Mouse (Mus musculus) intestine, embryonic 16.5 days (tissue): Measurements from ENCODE around the gene Abr. TPM values are rescaled to one million over a fixed set of nuclear protein-coding genes. Genes with fewer than 3 reads are reported as not detected.
A peak's percentile ranks its signal among the peaks of the same experiment; 100 is the strongest.

Source experiments
- ATAC-seq: fragments of 200-750 bp; cut with Nextera tagmentation; 2 replicates; pipeline ENCODE4 v1.8.0; 2017; ENCODE audit warnings: moderate TSS enrichment, moderate library complexity
- H3K27ac ChIP-seq: fragments of 300-500 bp; sonication (generic); 2 replicates; pipeline ENCODE4 v1.5.1; 2014; ENCODE audit warnings: mild to moderate bottlenecking, low read length
- H3K27me3 ChIP-seq: fragments of 300-500 bp; sonication (generic); replicated peaks from 2 replicates; pipeline ENCODE4 v1.6.1; 2014; ENCODE audit warnings: low read length, control low read depth, mixed read lengths; ENCODE audit not compliant: control insufficient read depth, insufficient read depth
- H3K36me3 ChIP-seq: fragments of 300-500 bp; sonication (generic); 2 replicates; pipeline ENCODE4 v1.6.1; 2014; ENCODE audit warnings: low read length, control low read depth; ENCODE audit not compliant: control insufficient read depth, insufficient read depth
- H3K4me1 ChIP-seq: fragments of 300-500 bp; sonication (generic); 2 replicates; pipeline ENCODE4 v1.6.1; 2014; ENCODE audit warnings: low read length, control low read depth, mixed read lengths; ENCODE audit not compliant: control insufficient read depth, insufficient read depth
- H3K4me2 ChIP-seq: fragments of 300-500 bp; sonication (generic); 2 replicates; pipeline ENCODE4 v1.6.1; 2014; ENCODE audit warnings: low read depth, low read length, control low read depth
- H3K4me3 ChIP-seq: fragments of 300-500 bp; sonication (generic); 2 replicates; pipeline ENCODE4 v1.5.1; 2014; ENCODE audit warnings: mild to moderate bottlenecking, low read length
- H3K9ac ChIP-seq: fragments of 300-500 bp; sonication (generic); 2 replicates; pipeline ENCODE4 v1.6.1; 2014; ENCODE audit warnings: low read depth, low read length
- H3K9me3 ChIP-seq: fragments of 300-500 bp; sonication (generic); 2 replicates; pipeline ENCODE4 v1.6.1; 2016; ENCODE audit warnings: low read length, control low read depth; ENCODE audit not compliant: control insufficient read depth
- WGBS: fragments of 180-500 bp; shearing (Covaris S2); extraction: QIAGEN DNeasy Blood & Tissue Kit; methylation state at CpG from one replicate; pipeline ENCODE4 v1.1.7; 2014; 5-methylcytosine and 5-hydroxymethylcytosine counted together
- polyA plus RNA-seq: library from polyadenylated mRNA; unstranded; fragments of >200 nt; fragmentation: Nextera tagmentation; extraction: Ambion mirVana; gene quantifications from 2 replicates; pipeline ENCODE4 v1.2.1, GENCODE M21; 2015

The Abr gene
- polyA plus RNA-seq, 1 experiment from 2014 or later = 29.5 TPM

DNA sequence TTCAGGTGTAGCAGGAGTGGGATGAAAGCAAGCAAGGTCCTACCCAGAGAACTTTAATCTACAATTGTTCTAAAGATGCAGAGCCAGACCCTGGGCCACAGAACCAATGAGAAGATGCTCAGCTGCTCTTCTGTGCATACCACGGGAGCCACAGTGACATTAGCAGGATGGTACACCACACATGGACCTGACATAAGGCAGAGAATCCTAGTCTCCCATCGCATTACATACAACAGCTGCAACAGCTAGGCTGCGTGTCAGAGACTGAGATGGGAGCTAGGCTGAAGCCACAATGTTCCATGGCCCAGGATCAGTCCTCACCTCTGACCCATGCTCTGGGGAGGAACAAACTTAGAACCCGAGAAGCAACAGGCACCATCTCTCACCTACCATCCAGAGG, 104.0 kb downstream of the Abr start:
- no peaks in the 10 kb centered on the region for H3K9me3 ChIP-seq
- no peak for ATAC-seq
- H3K9ac ChIP-seq = no peak overlapping the region
- H3K27me3 ChIP-seq = no peaks in the 10 kb centered on the region
- 0 out of 2 replicates have a peak, but pooled peaks cover 3% of the 10 kb centered on the region for H3K4me1 ChIP-seq
- H3K36me3 ChIP-seq = no peaks in the 10 kb centered on the region
- no peak overlapping the region for H3K4me2 ChIP-seq
- 86% methylated on average over 4 of the region's 4 CpGs for WGBS
- no peak overlapping the region for H3K27ac ChIP-seq
- H3K4me3 ChIP-seq = no peak overlapping the region

DNA sequence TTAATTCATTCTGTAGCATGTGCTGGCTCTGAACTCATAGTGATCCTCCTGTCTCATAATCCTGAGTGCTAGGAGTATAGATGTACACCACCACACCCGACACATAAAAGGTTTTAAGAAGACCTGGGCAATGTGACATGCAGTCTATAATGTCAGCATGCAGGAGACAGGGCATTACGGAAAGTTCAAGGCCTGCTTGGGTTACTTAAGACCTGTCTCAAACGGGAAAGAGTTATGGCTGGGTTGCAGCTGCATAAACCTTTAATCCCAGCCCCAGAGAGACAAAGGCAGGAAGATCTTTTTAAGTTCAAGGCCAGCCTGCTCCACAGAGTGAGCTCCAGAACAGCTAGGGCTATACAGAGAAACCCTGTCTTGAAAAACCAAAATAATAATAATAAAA, 105.2 kb downstream of the Abr start:
- Histone ChIP-seq H3K9ac (no peak overlapping the region), H3K27ac (no peak overlapping the region), H3K27me3 (no peaks in the 10 kb centered on the region), H3K4me1 (0 out of 2 replicates have a peak, but pooled peaks cover 3% of the 10 kb centered on the region), H3K9me3 (no peaks in the 10 kb centered on the region), H3K4me3 (no peak overlapping the region), H3K4me2 (no peak overlapping the region), H3K36me3 (no peaks in the 10 kb centered on the region)
- no peak for ATAC-seq
- 64% methylated on average over 3 of the region's 3 CpGs for WGBS

DNA sequence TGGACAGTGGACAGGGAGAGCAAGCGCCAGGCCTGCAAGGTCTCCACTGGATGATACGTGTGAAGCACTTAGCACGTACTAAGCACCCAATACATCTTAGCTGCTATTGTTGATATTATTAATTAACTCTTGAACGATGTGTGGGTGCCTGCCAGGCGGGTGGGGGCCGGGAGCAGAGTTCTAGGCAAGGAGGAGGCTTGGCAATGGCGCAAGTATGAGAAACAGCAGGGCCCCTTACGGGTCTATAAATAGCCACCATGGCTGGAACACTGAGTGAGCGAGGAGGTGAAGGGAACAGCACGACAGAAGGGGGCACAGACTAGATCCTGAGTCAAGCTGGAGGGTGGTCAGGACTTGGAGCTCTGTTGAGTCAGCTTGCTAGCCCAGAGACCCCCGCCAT, 107.0 kb downstream of the Abr start:
- Histone ChIP-seq H3K36me3 (no peaks in the 10 kb centered on the region), H3K4me1 (0 out of 2 replicates have a peak, but pooled peaks cover 3% of the 10 kb centered on the region), H3K27ac (no peak overlapping the region), H3K4me3 (no peak overlapping the region), H3K9me3 (no peaks in the 10 kb centered on the region), H3K9ac (no peak overlapping the region), H3K27me3 (no peaks in the 10 kb centered on the region), H3K4me2 (no peak overlapping the region)
- 59% methylated on average over 11 of the region's 11 CpGs for WGBS
- ATAC-seq = peak; percentile 46

DNA sequence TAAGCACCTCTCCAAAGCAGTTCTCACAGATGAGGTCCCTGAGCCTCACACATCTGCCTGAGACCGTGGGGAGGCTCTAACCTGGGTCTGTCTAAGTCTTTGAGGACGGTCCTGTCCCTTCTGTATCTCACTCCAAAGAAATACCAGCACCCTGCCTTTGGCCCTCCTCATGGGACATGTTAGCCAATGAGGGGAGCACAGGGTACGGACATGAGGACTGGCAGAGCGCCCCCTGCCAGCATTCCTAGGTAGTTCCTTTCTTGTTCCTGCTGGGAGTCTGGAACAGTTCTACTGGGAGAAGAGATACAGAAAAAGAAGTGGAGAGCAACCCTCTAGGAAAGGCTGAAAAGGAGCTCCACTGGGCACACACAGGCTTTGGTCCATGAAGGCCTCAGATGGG, 111.1 kb downstream of the Abr start:
- no peak overlapping the region for H3K27ac ChIP-seq
- H3K4me1 ChIP-seq = 0 out of 2 replicates have a peak, but pooled peaks cover 3% of the 10 kb centered on the region
- H3K9ac ChIP-seq = no peak overlapping the region
- ATAC-seq = no peak
- H3K27me3 ChIP-seq = no peaks in the 10 kb centered on the region
- H3K9me3 ChIP-seq = no peaks in the 10 kb centered on the region
- no peaks in the 10 kb centered on the region for H3K36me3 ChIP-seq
- H3K4me2 ChIP-seq = no peak overlapping the region
- WGBS = 62% methylated on average over 4 of the region's 4 CpGs
- no peak overlapping the region for H3K4me3 ChIP-seq

DNA sequence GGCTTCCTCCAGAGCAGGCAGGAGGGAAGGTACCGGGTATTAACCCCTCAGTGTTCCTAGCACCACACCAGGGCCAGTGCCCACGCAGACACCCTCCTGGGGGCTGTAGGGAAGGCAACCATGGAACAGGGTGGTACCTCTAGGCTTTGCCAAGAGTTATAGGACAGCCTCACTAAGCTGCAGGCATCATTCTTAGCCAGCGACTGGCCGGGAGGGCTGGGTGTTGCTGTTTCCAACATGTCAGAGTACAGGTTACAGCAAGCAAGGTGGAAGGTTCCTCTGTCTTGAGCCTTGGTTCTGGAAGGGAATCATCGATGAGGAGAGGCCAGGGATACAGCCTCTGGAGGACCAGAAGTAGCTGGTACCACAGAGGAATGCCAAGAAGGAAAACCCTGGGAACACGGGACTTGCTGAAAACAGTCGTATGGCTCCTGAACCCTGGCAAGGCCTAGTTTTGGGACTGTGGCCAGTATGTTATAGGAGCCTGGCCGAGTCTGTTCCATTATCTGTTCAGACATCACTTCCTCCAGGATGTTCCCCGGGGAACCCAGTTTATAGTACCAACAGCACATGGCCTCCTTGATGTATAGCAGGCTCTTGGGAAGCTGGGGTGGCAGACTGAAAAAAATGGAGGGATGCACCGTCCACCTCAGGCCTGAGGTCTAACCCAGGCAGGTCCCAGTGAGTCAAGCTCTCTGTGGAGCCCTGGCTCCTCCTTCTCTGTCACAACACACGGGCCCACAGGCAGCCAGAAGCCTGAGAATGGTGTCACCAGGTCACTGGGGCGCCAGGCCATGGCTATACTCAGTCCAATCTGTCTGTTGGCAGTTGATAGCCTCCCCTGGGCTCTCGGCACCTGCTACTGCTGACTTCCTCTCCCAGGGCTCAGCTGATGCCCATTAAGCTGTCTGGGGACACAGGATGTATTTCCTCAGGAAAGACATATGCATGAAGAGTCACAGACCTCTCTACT, 112.1 kb downstream of the Abr start:
- H3K4me1 ChIP-seq = 0 out of 2 replicates have a peak, but pooled peaks cover 2% of the 10 kb centered on the region
- no peak overlapping the region for H3K27ac ChIP-seq
- H3K9ac ChIP-seq = no peak overlapping the region
- H3K9me3 ChIP-seq = no peaks in the 10 kb centered on the region
- no peak overlapping the region for H3K4me2 ChIP-seq
- 69% methylated on average over 13 of the region's 13 CpGs for WGBS
- H3K27me3 ChIP-seq = no peaks in the 10 kb centered on the region
- H3K36me3 ChIP-seq = no peaks in the 10 kb centered on the region
- peak; percentile 39; the same call in 1 of the 2 replicates for ATAC-seq
- H3K4me3 ChIP-seq = no peak overlapping the region

DNA sequence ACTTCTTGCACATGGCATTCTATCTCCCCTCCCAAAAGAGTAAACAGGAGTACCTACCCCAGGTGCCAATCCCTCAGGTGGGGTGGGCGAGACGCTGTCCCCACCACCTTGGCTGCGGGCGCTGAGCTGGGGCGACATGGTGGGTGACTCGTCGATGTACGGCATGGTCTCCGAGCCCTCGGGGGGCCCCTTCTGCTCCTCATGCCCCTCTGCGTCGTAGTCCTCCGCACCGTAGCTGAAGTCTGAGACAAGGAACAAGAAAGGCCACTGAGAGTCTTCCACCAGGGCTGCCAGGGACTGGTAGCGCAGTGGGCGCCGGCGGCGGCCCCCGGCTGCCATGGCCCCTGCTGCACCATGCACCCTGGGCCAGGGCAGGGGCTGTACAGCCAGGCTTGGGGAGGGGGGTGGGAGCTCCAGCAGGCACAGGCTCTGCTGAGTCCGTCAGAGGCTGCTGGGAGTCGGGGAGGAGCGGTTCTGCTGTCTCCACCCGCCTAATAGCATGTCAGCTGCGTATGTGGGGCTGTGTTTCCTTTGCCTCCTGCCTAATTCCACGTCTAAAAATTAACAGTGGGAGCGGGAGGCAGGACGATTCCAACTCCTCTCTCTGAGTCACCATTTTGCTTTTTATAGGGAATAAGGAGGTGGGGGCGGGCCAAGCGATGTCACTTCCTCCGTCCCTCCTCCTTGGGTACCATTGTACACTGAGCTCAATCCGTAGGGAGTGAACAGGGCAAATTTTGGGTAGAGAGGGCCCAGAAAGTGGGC, 113.1 kb downstream of the Abr start:
- Histone ChIP-seq H3K27ac (no peak overlapping the region), H3K27me3 (no peaks in the 10 kb centered on the region), H3K4me3 (no peak overlapping the region), H3K36me3 (no peaks in the 10 kb centered on the region), H3K4me2 (no peak overlapping the region), H3K9ac (no peak overlapping the region), H3K9me3 (no peaks in the 10 kb centered on the region), H3K4me1 (peaks cover 2% of the 10 kb centered on the region; the same call in 1 of the 2 replicates)
- 87% methylated on average over 32 of the region's 32 CpGs for WGBS
- no peak for ATAC-seq

DNA sequence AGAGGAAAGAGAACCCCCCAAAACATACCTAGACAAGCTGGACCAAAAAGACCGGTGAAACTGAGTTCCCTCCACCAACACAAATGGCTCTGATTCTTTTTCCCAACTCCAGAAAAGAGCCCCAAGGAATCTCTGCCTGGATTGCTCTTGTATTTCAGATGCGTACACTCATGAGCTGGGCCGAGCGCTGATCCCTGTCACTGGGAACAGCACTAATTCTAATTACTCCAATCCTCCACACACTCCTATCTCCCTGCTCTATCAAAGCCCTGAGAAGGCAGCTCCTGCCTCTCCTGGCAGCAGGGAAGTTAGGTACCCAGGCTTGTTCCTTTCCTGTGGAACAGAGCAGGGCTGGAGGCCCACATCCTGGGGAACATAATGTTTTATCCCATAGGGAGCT, 114.0 kb downstream of the Abr start:
- WGBS = 84% methylated on average over 4 of the region's 4 CpGs
- no peak for ATAC-seq
- H3K9me3 ChIP-seq = no peaks in the 10 kb centered on the region
- H3K4me2 ChIP-seq = no peak overlapping the region
- no peaks in the 10 kb centered on the region for H3K36me3 ChIP-seq
- no peak overlapping the region for H3K9ac ChIP-seq
- no peak overlapping the region for H3K27ac ChIP-seq
- H3K4me1 ChIP-seq = peaks cover 2% of the 10 kb centered on the region; the same call in 1 of the 2 replicates
- H3K4me3 ChIP-seq = no peak overlapping the region
- no peaks in the 10 kb centered on the region for H3K27me3 ChIP-seq

DNA sequence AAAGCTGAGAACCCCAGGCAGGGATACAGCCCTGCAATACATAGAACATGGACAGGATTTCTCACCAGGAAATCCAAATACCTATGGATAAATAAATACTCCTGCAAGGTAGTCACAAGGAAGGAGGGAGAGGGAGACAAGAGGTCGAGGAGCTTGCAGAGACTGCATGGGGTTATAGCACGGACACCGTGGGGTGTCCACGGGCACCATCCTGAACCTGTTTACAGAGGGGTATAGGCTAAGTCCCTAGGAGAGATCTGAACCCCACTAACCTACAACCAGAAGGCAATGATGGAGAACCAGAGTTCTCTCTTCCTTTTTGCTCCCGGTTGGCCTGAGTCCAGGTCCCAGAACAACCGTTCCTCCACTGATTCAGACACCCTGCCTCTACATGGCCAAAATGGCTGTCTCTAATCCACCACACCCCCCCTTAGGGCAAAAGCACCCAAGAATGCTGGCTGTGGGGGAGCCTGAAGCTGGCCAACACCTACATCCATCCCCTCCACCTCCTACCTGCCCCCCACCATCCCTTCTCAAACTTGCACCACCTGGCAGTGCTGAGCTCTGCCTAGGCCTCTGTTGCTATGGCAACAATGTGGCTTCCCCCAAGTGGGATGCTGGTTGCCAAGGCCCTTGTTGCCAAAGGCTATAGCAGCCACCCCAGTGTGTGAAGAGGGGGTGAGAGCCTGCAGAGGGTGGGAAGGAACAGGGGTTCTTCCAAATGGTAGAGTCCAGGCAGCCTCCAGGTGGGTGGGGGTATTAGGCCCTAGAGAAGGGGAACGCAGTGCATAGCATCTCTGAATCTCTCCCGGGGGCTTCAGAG, 114.6 kb downstream of the Abr start:
- no peak overlapping the region for H3K4me3 ChIP-seq
- 80% methylated on average over 8 of the region's 8 CpGs for WGBS
- no peak for ATAC-seq
- no peak overlapping the region for H3K27ac ChIP-seq
- H3K27me3 ChIP-seq = no peaks in the 10 kb centered on the region
- H3K9me3 ChIP-seq = no peaks in the 10 kb centered on the region
- H3K4me1 ChIP-seq = peaks cover 2% of the 10 kb centered on the region; the same call in 1 of the 2 replicates
- no peak overlapping the region for H3K4me2 ChIP-seq
- H3K36me3 ChIP-seq = no peaks in the 10 kb centered on the region
- H3K9ac ChIP-seq = no peak overlapping the region
